Mouse (Mus musculus) heart, adult 8-10 months (tissue): ENCODE data around the gene Id4. TPM values are rescaled to one million over a fixed set of nuclear protein-coding genes. Genes with fewer than 3 reads are reported as not detected.

Experiments
- DNase-seq: peaks from one replicate; pipeline ENCODE4 v3.0.0; 2022; ENCODE audit warnings: low spot score
- total RNA-seq, 4 experiments: library from RNA; stranded (reverse); gene quantifications; 2 replicates each; pipeline ENCODE4 v1.2.4; 2022

The Id4 gene
- total RNA-seq = 1 to 10 TPM in 2 of 4 experiments, under 1 TPM in 2; 0.65 to 1.2 (median 1.0) TPM

DNA sequence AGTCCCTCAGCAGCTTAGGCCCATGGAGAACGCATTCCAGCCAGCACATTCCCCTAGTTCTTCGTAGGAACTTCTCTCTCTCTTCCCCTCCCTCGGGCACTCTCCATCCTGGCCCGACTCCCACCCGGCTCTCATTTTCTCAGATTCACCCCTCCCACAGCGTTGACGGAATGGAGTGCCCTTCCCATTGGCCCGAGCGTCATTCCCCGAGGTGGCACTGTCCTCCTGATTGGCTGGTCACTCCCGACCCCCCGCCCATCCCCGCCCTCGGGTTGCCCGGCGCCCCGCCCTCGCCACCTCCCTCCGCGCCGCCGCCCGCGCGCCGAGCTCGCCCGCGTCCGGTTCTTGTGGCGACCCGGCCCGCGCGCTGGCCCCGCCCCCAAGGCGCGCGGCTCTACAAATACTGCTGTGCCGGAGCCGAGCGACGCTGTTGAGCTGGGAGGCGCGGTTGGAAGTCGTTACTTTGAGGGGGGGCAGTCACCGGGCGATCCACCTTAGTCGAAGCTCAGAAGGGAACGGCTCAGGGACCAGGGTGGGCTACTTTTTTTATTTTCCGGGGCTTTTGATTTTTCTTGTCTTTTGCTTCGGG, at the start of gene Id4:
TSS of gene Id4 (plus strand) at position 539 of the 589 bp plus-strand sequence.
- DNase-seq = peak; percentile 94

DNA sequence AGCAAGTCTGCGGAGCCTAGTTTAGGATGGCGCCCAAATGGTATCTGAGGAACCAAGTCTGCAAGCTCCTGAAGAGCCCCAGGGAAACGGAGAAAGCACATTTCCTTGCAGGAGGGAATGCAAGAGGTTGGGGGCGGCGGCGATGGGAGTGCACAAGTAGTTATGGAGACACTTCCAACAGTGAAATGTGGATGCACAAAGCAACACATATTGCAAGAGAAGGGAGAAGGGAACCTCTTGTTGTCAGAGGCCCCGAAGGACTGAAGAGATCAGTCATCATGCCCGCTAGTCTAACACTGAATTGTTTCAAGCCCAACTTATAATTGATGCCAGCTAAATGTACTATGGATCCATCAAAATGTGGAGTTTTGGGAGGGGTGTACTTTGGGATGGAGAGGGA, 33.9 kb upstream of the Id4 start:
- no peak for DNase-seq

DNA sequence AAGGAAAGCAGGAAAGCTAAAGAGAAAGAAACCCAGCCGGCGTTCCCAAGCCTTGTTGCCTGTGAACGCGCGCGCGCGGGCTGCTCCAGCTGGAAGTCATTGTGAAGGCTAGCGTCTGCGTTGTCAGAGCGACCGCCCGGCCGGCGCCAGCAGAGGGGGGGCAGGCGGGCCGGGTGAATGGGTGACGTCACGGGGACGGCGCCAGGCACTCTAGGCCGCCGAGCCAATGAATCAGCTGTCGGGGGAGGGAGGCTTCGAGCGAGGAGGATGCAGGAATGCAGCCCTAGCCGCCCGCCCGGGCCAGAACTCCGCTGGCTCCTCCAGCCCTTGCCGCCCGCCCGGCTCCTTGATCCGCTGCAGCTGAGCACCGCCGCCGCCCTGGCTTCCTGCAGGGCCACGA, 33.3 kb upstream of the Id4 start:
- peak; percentile 94 for DNase-seq

DNA sequence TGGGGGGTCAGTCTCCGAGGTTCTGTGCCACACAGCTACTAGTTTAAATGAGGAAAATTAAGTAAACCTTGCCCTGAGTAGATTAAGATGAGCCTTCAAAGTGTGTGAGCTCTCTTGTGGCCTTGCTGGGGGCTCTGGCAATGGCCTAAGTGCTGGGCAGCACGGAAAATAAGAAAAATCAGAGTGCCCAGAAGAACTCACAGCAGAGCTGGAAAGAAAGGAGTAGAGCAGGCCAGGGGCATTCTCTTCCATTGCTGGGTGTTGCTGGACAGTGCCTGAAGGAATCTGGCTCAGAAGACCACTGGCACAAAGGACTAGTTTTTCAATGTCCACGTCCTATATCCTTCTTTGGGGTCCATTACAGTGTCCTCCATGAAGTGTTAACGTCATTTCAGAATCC, 32.9 kb upstream of the Id4 start:
- no peak for DNase-seq

DNA sequence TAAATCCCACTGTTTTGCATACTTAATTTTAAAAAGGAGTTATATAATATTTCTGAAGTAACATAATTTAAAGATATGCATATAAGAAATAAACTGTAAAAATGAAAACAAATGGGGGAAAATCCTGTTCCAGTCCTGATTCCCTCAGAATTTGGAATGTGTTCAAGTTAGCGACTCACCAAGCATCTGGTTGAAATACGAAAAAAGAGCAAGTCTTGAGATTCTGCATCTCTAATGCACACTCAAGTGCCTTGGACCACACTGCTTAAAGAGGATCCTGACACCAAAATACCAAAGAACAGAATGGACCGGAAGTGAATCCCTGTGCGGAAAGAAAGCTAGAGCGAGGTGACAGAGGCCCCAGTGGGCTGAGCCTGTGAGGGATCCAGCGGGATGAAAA, 30.0 kb upstream of the Id4 start:
- no peak for DNase-seq

DNA sequence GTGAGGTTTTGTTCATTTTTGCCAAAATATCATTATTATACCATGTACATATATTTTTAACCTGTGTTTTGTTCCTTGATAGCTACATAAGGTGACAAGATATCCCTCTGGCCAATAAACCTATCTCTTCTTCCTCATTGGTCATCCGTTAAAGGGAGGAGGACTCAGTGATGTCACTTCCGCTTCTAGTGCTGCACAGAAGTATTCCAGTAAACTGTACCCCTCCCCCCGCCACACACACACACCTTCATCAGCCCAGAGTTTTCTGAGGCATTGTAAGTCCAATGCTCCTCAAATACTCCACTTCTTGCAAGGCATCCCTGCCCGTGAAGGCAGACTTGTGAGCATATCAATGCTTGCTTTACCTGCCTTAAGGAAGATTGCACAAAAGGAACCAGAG, 24.6 kb upstream of the Id4 start:
- no peak for DNase-seq

DNA sequence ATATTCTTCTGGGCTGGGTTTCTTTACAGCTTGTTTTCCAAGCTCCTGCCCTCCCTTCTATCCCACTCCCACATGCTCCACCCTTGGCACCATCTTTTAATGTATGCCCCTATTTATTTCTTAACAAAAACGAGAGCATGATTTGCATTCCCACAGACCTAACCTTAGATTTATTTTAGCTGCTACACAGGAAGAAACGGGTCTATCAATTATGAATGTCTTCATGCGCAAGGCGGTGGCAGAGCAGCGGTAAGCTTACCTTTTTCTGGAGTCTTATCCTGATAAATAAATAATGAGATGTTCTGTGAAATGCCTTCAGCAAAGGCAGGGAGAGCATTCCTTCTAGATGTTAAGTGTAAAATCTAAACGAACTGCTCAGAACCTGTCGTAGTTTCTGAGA, 24.2 kb upstream of the Id4 start:
- no peak for DNase-seq

DNA sequence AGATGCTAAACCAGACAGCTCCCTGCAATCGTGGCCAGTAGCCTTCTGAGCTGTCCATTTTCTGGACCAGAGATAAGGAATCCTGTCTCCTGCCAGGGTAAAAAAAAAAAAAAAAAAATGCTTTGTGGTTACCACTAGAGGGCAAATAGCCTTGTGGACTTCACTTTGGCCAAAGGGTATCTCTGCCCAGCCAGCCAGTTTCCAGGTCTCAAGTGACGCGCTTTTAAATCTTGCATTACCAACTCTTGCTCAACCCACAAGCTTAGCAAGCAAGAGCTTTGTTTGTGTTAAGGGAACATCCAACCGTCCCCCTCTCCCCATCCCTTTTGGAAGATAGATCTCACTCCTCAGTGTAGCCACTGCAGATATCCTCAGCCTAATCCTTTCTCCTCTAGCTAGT, 23.5 kb upstream of the Id4 start:
- DNase-seq = no peak

DNA sequence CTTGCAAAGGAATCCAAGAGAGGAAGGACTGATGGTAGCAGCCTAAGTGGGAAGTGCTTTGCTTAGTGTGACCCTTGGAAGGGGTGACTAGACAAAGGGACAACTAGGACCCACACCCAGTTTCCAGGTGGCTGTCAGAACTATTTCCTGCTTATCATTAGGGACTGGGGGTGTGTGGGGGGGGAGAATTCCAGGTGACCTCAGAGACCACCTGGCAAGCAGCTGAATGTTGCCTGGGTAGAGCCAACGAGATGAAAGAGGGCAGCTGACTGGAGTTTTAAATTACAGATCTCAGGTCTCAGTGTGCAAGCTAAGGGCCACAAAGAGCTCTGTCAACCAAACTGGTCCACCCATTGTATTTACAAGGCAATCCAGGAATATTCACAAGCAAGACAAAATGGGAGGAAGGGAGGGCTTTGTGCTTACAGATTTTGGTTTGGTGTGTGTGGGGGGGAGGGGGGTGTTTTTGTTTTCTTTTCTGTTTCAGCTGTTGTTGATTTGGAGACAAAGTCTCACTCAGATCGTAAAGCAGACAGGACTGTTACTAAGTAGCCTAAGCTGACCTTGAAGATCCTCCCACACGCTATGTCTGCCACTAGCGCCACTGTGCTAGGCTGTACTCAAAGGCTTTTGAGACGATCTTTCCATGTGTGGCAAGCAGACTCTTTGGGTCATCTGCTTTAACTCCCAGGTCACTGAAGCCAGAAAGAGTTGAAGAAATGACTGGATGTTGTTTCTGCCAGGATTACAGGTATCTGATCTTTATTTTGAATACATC, 15.6 kb upstream of the Id4 start:
- DNase-seq = no peak

DNA sequence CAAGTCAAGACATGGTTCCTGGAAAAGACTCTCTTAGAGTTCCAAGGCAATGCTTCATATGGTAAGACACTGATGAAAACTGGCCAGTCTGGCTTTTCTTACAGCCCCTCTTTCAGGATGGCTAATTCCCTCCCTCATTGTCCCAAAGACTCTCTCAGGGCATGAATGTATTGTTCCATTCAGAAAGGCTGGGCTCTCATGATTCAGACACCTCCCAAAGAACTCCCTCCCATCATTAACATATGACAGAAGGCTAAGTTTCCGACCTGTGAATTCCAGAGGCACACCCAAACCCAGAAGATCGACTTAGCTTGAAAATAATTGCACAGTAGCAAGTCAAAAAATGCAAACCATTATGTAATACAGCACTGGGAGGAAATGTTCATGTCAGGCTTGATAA, 8.5 kb upstream of the Id4 start:
- no peak for DNase-seq

DNA sequence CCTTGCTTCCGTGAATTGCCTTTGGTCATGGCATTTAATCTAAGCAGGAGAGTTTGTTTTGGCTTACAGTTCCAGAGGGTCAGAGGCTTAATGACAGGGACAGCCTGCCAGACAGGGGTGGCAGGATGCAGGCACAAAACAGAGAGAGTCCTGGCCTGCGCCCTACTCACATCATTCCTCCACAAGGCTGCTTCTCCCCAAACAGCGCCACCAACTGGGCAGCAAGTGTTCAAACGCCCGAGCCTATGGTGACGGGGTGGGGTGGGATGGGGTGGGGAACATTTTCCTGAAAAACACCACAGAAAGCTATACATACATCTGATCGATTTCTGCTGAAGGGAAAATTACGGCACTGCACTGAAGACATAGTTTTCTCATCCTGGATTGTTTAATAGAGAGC, 6.0 kb upstream of the Id4 start:
- DNase-seq = no peak

DNA sequence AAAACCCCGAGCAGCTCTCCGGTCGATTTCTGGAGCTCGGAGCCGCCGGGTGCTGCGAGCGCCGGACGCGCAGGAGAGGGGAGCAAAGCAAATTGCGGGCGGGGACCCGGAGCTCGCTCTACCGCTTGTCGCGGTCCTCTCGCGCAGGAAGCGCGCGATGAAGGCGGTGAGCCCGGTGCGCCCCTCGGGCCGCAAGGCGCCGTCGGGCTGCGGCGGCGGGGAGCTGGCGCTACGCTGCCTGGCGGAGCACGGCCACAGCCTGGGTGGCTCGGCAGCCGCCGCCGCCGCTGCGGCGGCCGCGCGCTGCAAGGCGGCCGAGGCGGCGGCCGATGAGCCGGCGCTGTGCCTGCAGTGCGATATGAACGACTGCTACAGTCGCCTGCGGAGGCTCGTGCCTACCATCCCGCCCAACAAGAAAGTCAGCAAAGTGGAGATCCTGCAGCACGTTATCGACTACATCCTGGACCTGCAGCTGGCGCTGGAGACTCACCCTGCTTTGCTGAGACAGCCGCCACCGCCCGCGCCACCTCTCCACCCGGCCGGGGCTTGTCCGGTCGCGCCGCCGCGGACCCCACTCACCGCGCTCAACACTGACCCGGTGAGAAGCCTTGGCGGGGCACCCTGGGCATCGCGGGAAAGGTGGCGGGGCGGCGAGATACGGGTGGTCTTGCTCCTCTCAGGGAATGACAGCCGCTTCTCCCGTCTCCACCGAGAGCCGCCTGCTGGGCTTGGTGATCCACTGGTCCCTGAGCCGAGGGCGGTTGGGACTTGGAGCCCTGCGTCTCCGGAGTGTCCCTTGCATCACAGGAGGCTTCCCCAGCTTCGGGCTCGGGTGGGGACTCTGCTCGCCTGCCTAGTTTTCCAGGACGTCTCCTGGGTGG, 553 bp downstream of the Id4 start:
- peak; percentile 21 for DNase-seq

DNA sequence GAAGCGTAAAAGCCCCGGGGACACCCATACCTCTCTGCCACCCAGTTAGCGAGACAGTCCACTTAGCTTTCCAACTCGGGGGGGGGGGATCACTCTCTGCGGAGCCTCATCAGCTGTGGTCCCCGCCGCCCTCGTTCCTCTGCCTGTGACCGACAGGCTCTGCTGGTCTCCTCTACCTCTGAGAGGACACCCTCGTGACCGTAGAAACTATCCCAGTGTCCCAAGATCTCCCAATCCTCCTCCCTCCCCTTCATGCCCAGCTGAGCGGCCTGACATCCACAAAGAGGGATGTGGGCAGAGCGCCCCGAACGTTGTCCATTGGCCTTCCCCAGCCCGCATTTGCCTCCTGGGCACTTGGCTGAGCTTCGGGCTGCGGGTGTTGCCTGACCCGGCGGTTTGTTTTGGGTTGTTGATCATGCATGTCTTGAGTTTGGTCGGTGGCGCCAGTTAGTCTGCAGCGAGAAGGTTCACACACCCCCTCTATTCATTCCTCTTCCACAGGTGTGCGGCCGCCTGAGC, 1.5 kb downstream of the Id4 start:
- peak; percentile 3 for DNase-seq

DNA sequence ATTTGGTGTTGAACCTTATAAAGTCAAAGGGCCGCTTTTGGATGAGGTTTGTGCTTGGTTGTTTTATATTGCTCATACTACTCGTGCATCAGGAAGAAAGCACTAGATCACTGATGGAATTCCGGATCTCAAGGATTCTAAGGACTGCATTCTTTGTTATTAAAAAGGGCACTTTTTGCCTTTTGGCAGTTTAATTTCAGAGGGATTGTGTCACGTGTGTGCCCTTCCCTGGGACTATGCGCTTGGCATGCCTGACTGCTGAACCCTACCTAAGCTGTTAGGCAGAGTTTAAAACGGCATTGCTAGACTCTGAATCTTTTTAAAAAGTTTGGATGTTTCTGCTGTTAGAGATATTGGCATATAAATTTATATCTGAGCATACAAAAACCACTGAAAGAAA, 4.0 kb downstream of the Id4 start:
- DNase-seq = no peak

DNA sequence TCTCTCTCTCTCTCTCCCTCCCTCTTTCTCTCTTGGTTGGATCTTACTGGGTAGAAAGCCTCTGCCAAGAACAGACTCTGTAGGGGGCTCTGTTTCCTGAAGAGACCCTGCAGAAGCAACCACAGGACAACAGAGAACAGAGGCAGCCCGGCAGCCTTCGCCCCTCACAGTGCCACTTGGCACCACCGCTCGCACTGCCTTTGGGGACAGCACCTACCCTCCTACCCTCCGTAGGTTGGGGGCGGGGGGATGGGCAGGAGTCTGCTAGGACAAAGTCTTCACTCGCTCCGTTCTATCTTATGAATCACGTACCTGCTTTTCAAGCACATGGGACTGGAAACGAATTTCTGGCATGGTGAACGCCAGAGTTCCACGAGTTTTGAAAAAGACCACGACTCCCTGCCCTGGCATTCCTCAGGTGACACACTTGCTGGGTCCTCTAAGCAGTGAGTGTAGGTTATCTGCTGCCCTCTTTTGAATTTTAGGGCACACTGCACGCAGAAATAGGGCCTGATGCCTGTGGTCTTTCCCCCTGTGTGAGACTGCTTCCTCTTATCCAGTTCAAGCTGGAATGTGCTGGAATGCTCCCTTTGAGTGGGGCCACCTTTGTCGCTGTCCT, 12.5 kb downstream of the Id4 start:
- peak; percentile 28 for DNase-seq

DNA sequence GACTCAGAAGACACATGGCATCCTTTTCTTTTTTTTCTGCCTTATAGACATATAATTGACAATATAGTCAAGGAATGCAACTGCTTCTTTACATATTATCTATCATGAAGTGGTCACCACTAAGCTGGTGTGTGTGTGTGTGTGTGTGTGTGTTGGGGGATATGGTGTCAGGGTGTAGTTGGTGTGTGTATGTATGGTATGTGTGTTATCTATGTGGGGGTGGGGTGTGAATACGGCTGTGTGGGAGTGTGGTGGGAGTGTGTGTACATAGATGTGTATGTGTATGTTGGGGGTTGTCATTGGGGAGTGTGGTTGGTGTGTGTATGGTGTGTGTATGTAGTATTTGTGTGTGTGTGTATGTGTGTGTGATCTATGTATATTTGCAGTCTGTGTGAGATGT, 13.1 kb downstream of the Id4 start:
- DNase-seq = no peak

DNA sequence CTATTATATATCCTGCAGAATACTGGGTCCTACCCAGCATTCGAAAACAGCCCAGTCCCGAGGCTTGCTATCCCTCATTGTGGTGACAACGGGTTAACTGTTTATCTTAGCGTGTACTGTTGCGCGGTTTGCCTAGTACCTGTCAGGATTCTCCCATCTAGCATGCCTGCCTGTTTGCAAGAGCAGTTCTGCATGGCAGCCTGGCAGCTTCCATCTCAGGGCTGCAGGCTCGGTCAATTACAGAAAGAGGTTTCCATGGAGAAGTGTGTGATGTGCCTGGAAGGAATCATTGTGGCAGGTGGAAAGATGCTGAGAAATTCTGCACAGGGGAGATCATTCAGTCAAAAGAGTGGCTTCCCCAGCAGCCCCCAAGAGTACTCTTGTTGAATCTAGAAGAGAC, 16.0 kb downstream of the Id4 start:
- DNase-seq = no peak

DNA sequence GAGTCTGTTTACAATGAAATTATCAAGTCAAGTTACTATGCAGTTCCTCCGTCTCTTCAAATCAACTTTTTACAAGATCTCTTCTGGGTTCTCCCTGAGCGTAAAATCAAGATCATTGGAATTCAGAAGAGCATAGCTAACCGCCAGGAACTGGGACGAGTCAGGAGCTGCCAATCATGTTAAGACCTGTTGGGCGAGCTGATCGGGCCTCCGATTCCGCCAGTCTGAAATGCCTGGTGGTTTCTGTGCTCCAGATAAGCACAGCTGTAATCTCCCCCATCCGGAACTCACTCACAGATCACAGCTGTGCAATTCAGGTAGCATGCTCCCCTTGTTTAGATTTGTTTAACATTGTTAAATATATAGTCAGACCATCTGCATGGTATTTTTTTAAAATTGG, 23.4 kb downstream of the Id4 start:
- no peak for DNase-seq

DNA sequence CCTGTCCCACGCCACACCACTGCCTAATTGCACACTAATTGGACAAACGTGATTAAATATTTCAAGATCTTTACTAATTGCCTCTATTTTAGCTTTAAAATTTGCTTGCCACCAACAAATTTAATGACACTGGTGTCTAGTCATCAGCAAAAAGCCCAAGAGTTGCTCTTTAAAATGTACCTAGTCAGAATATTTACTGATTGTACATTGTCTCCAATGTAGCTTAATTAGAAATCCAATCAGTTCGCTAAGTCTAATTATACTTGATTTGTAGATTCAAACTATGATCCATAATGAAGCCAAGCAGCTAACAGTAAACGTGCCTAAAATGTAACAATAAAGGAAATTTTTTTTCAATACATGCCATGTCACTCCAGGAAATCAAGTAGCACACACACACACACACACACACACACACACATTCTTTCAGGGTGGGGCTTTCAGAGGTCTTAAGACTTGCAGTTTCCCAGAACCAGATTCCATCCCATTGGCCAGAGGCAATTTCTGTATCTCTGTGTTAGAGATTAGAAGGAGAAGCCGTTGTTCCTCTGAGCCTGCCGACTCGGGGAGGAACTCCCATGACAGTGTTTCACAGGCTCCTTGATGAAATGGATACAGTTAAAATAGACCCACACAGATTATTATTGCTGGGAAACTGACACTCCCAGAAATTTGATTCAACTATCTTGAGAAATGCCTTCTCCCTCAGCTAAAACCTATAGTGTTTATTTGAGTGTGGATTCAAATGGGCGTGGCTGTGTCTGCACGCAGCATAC, 24.1 kb downstream of the Id4 start:
- no peak for DNase-seq

DNA sequence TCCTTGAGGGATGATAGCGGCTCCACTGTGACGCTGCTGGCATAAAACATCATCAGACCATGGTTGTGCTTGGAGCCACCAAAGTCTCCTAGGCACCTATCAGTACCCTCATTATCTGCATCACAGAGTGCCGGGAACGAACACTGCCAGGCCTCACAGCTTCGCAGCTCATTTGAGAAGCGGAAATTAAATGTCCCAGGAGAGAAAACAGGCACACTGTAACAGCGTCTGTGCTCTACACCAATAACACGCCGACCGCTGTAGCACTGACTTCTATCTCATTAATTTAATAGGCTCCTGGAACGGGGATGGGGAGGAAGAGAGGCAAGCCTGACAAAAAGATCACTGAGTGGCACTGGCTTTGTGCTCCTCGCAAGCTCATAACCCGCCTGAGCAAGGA, 29.4 kb downstream of the Id4 start:
- DNase-seq = no peak

DNA sequence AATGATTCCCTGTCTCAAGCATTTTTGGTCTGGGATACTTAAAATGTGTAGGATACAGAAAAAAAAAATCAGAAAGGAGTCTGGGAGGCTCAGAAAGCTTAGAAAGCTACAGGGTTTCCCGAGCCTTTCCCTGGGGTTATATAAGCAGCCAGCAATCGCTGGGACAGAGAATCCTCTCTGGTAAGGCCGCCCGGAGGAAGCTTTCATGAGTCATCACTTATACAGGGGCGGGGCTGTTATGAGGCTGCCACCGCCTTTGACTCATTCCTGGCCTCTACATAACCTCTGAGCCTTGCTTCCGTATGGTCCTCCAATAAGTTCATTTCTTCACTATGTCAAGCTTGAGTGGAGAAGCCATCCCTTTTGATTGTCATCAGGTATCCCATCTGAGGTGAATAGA, 53.5 kb downstream of the Id4 start:
- peak; percentile 9 for DNase-seq
